Mouse (Mus musculus): Measurements from ENCODE around the gene Frmd4b. TPM values are rescaled to one million over a fixed set of nuclear protein-coding genes. Genes with fewer than 3 reads are reported as not detected.

Gene Frmd4b
- polyA plus RNA-seq, 1 experiment from 2014 or later, result 11.1 TPM

DNA sequence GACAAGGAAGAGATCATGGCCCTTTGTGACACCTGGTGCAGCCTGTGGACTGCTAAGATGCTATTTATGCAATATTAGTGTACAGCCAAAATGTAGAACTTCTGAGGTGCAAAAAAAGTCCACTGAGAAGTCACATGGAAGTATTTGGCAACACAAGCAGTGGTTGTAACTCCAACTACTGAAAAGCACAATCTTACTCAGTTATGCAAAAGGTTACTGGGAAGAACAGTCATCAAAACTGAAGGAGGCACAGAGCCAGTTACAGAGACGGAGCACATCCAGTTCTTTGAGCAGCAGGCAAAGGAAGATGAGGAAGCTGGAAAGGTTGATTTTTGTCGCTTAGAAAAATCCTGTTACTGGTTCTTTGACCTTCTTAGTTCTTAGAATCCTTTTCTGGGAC is 167.5 kb downstream of the Frmd4b start:
- H3K9me3 ChIP-seq (ENCODE audit: low read length), result no peaks in the 10 kb centered on the region
- no peak overlapping the region for H3K9ac ChIP-seq (replicated peaks; ENCODE audit: low read depth)
- H3K4me2 ChIP-seq (replicated peaks; ENCODE audit: low read depth, low read length), result no peak overlapping the region
- no peak overlapping the region for H3K4me3 ChIP-seq (ENCODE audit: low read depth, low read length)
- no peaks in the 10 kb centered on the region for H3K4me1 ChIP-seq (ENCODE audit: insufficient read depth, low read depth, low read length)
- peak; percentile 26 for DNase-seq (ENCODE audit: low spot score)
- no peaks in the 10 kb centered on the region for H3K36me3 ChIP-seq (ENCODE audit: insufficient read depth, low read length)
- H3K27ac ChIP-seq (ENCODE audit: low read length), result no peak overlapping the region
- no peak for TF ChIP-seq CTCF (IDR thresholded peaks at IDR 0.05)
- no peak for TF ChIP-seq EP300 (IDR thresholded peaks at IDR 0.05)
- H3K27me3 ChIP-seq (replicated peaks; ENCODE audit: insufficient read depth, low read length), result no peaks in the 10 kb centered on the region
- 75% methylated on average over 2 of the region's 2 CpGs for WGBS
- no peak for ATAC-seq

GRCm38 (mm10) chr6:97447020-97447419 is 170.3 kb downstream of the Frmd4b start:
- Histone ChIP-seq H3K36me3 (ENCODE audit: insufficient read depth, low read length) (no peaks in the 10 kb centered on the region), H3K9me3 (ENCODE audit: low read length) (no peaks in the 10 kb centered on the region), H3K27me3 (replicated peaks; ENCODE audit: insufficient read depth, low read length) (no peaks in the 10 kb centered on the region), H3K4me3 (ENCODE audit: low read depth, low read length) (no peak overlapping the region), H3K9ac (replicated peaks; ENCODE audit: low read depth) (no peak overlapping the region), H3K4me2 (replicated peaks; ENCODE audit: low read depth, low read length) (no peak overlapping the region), H3K4me1 (ENCODE audit: insufficient read depth, low read depth, low read length) (no peaks in the 10 kb centered on the region), H3K27ac (ENCODE audit: low read length) (no peak overlapping the region)
- 52% methylated on average over 4 of the region's 4 CpGs for WGBS
- DNase-seq (ENCODE audit: low spot score), result peak; percentile 23
- no peak for TF ChIP-seq CTCF (IDR thresholded peaks at IDR 0.05)
- TF ChIP-seq EP300 (IDR thresholded peaks at IDR 0.05), result 0 out of 2 replicates have a peak, but pooled peaks have one; percentile 24
- ATAC-seq, result peak; percentile 62

- TF ChIP-seq EP300 (IDR thresholded peaks at IDR 0.05) (no peak), CTCF (IDR thresholded peaks at IDR 0.05) (no peak)
Measured at GRCm38 (mm10) chr6:97444145-97444544, 173.2 kb downstream of the Frmd4b start.

DNA sequence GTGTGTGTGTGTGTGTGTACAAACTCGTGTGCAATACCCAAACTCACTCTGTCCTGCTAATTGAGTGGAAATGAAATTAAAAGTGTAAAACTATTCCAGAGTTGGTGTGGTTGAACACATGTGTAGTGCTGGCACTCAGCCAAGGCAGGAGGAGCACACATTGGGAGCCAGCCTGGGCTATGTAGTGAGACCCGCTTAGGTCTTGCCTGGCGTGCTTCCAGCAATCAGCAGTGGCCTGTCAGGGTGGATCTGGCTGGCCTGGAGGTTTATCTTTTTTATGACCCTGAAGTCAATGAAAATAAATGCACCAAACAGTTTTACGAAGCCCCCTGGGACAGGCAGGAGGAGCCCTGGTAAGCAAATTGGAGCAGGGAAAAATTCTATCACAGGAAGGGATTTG is 173.8 kb downstream of the Frmd4b start:
- no peak overlapping the region for H3K9ac ChIP-seq (replicated peaks; ENCODE audit: low read depth)
- no peak for TF ChIP-seq EP300 (IDR thresholded peaks at IDR 0.05)
- no peak for TF ChIP-seq CTCF (IDR thresholded peaks at IDR 0.05)
- no peak overlapping the region for H3K27ac ChIP-seq (ENCODE audit: low read length)
- no peak overlapping the region for H3K4me3 ChIP-seq (ENCODE audit: low read depth, low read length)
- ATAC-seq (no peak), DNase-seq (ENCODE audit: low spot score) (no peak)
- H3K36me3 ChIP-seq (ENCODE audit: insufficient read depth, low read length), result no peaks in the 10 kb centered on the region
- WGBS, result 46% methylated on average over 4 of the region's 4 CpGs
- no peaks in the 10 kb centered on the region for H3K27me3 ChIP-seq (replicated peaks; ENCODE audit: insufficient read depth, low read length)
- H3K4me2 ChIP-seq (replicated peaks; ENCODE audit: low read depth, low read length), result no peak overlapping the region
- no peaks in the 10 kb centered on the region for H3K9me3 ChIP-seq (ENCODE audit: low read length)
- H3K4me1 ChIP-seq (ENCODE audit: insufficient read depth, low read depth, low read length), result no peaks in the 10 kb centered on the region

More at GRCm38 (mm10) chr6:97444145-97444544, 173.2 kb downstream of the Frmd4b start:
- Histone ChIP-seq H3K9ac (replicated peaks; ENCODE audit: low read depth) (no peak overlapping the region), H3K4me3 (ENCODE audit: low read depth, low read length) (no peak overlapping the region), H3K27me3 (replicated peaks; ENCODE audit: insufficient read depth, low read length) (no peaks in the 10 kb centered on the region), H3K4me1 (ENCODE audit: insufficient read depth, low read depth, low read length) (no peaks in the 10 kb centered on the region), H3K27ac (ENCODE audit: low read length) (no peak overlapping the region), H3K4me2 (replicated peaks; ENCODE audit: low read depth, low read length) (no peak overlapping the region), H3K9me3 (ENCODE audit: low read length) (no peaks in the 10 kb centered on the region), H3K36me3 (ENCODE audit: insufficient read depth, low read length) (no peaks in the 10 kb centered on the region)
- WGBS, result 73% methylated on average over 5 of the region's 5 CpGs
- DNase-seq (ENCODE audit: low spot score) (no peak), ATAC-seq (no peak)

DNA sequence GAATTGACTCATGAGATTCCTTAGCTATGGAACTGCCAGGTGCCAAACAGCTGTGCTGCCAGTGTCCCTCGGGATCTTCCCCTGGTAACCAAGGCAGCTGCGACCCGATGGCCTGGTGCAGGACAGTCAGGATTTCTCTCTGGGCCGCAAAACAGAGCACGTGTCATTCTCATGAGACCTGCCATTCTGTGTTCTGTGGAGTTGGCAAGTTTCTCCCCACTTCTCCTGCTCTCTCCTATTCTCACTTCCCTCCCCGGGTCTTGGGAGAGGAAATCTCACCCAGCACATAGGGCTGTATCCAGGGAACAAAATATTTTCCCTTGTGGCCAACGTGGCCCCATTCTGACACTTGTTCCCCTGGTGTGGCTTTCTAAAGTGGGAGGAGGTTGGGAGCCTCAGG is 176.0 kb downstream of the Frmd4b start:
- no peaks in the 10 kb centered on the region for H3K9me3 ChIP-seq (ENCODE audit: low read length)
- H3K9ac ChIP-seq (replicated peaks; ENCODE audit: low read depth), result no peak overlapping the region
- no peak overlapping the region for H3K4me3 ChIP-seq (ENCODE audit: low read depth, low read length)
- H3K4me2 ChIP-seq (replicated peaks; ENCODE audit: low read depth, low read length), result no peak overlapping the region
- no peaks in the 10 kb centered on the region for H3K27me3 ChIP-seq (replicated peaks; ENCODE audit: insufficient read depth, low read length)
- no peak for TF ChIP-seq CTCF (IDR thresholded peaks at IDR 0.05)
- no peak for TF ChIP-seq EP300 (IDR thresholded peaks at IDR 0.05)
- 61% methylated on average over 7 of the region's 7 CpGs for WGBS
- H3K36me3 ChIP-seq (ENCODE audit: insufficient read depth, low read length), result no peaks in the 10 kb centered on the region
- DNase-seq (ENCODE audit: low spot score), result no peak
- H3K4me1 ChIP-seq (ENCODE audit: insufficient read depth, low read depth, low read length), result no peaks in the 10 kb centered on the region
- H3K27ac ChIP-seq (ENCODE audit: low read length), result no peak overlapping the region
- ATAC-seq, result no peak

DNA sequence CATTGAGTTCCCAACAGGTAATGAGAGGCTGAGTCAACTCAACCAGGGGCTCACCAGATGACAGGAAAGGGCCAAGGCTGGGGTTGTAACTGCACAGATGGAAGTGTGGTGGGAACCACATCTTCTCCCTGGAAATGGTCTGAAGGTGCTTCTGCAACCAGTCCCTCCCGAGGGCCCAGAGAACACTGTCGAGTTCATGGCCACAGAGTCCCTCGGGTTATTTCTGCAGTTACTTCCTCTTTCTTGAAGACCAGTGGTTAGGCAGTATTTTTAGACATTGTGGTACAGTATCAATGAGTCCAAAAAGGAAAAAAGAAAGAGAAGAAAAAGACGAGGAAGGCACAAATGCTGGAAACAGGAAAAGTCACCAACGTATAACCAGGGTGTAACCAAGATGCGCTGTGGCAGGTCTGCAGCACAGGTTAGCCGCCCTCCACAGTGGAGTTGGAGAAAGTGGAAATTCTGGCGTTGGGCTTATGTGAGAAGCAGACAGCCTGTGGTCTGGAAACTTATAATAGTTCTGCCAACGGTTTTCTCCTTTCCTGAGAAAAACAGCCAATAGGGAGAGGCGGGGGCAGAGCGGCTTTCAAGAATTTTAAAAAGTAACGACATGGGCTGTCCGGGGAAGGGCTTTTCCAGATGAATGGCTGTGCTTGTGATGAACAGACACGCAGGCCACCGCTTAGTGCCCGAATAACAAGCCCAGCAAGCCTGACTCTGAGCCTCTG is 178.3 kb downstream of the Frmd4b start:
- TF ChIP-seq CTCF (IDR thresholded peaks at IDR 0.05) (no peak), EP300 (IDR thresholded peaks at IDR 0.05) (no peak)
- 63% methylated on average over 14 of the region's 16 CpGs for WGBS
- Histone ChIP-seq H3K4me3 (ENCODE audit: low read depth, low read length) (no peak overlapping the region), H3K36me3 (ENCODE audit: insufficient read depth, low read length) (no peaks in the 10 kb centered on the region), H3K9me3 (ENCODE audit: low read length) (no peaks in the 10 kb centered on the region), H3K4me2 (replicated peaks; ENCODE audit: low read depth, low read length) (no peak overlapping the region), H3K27ac (ENCODE audit: low read length) (no peak overlapping the region), H3K9ac (replicated peaks; ENCODE audit: low read depth) (no peak overlapping the region), H3K27me3 (replicated peaks; ENCODE audit: insufficient read depth, low read length) (no peaks in the 10 kb centered on the region), H3K4me1 (ENCODE audit: insufficient read depth, low read depth, low read length) (no peaks in the 10 kb centered on the region)
- ATAC-seq, result no peak
- DNase-seq (ENCODE audit: low spot score), result peak; percentile 22

Data from lung, postnatal 0 days (tissue).